Mouse (Mus musculus): ENCODE measurements around the gene Gm42791. TPM values are rescaled to one million over a fixed set of nuclear protein-coding genes. Genes with fewer than 3 reads are reported as not detected.

Gm42791 gene
- polyA plus RNA-seq, 2 experiments: not detected

- no peak overlapping the region for H3K4me3 ChIP-seq (ENCODE audit: insufficient read depth in 1 of 2, low read depth in 2 of 2, low read length in 2 of 2)
- H3K9me3 ChIP-seq (ENCODE audit: control insufficient read depth, low read length): no peaks in the 10 kb centered on the region
- H3K27me3 ChIP-seq (ENCODE audit: control insufficient read depth, insufficient read depth, low read length): no peaks in the 10 kb centered on the region
- H3K9ac ChIP-seq (replicated peaks): no peak overlapping the region
- TF ChIP-seq EP300 (IDR thresholded peaks at IDR 0.05; ENCODE audit: low read depth): no peak
- TF ChIP-seq CTCF (IDR thresholded peaks at IDR 0.05; ENCODE audit: low read depth): peak; percentile 88
- H3K4me2 ChIP-seq (ENCODE audit: low read depth): no peak overlapping the region
- H3K4me1 ChIP-seq (replicated peaks; ENCODE audit: control insufficient read depth in 2 of 2, insufficient read depth in 2 of 2, low read length in 1 of 2): peaks cover 0 to 15% of the 10 kb centered on the region in 2 experiments; a peak in 2 of 4 replicates
- WGBS (ENCODE audit: insufficient replicate concordance): 43% methylated on average over 6 of the region's 6 CpGs
- DNase-seq (ENCODE audit: low read depth in 3 of 3, low spot score in 3 of 3) (no peak), ATAC-seq (ENCODE audit: insufficient read depth) (no peak)
- H3K27ac ChIP-seq: no peak overlapping the region
- no peaks in the 10 kb centered on the region for H3K36me3 ChIP-seq (replicated peaks; ENCODE audit: control insufficient read depth, insufficient read depth, low read depth)
These were observed 42.5 kb downstream of the Gm42791 start for GRCm38 (mm10) chr5:148952419-148952818.

DNA sequence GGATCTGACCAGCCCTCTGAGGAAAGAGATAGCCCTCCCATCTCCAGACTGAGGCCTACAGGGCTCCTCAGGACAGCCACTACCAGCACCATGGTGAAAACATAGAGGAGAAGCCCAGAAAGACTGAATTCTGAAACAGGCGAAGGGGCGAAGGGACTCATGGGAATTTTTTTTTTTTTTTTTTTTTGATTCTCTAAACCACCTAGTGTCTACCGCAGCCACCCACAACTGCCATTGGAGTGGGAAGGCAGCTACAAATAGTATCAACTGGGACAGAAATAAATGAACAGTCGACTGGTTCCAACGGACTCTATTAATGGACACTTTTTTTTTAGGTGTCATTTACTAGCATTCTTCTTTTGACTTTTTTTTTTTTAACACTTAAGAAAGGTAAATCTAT, 43.6 kb downstream of the Gm42791 start:
- 74% methylated on average over 5 of the region's 5 CpGs for WGBS (ENCODE audit: insufficient replicate concordance)
- ATAC-seq (ENCODE audit: insufficient read depth) (no peak), DNase-seq (ENCODE audit: low read depth in 3 of 3, low spot score in 3 of 3) (no peak)
- no peak overlapping the region for H3K27ac ChIP-seq
- H3K27me3 ChIP-seq (ENCODE audit: control insufficient read depth, insufficient read depth, low read length): no peaks in the 10 kb centered on the region
- no peaks in the 10 kb centered on the region for H3K36me3 ChIP-seq (replicated peaks; ENCODE audit: control insufficient read depth, insufficient read depth, low read depth)
- TF ChIP-seq CTCF (IDR thresholded peaks at IDR 0.05; ENCODE audit: low read depth) (no peak), EP300 (IDR thresholded peaks at IDR 0.05; ENCODE audit: low read depth) (no peak)
- H3K4me1 ChIP-seq (replicated peaks; ENCODE audit: control insufficient read depth in 2 of 2, insufficient read depth in 2 of 2, low read length in 1 of 2): peaks cover 0 to 11% of the 10 kb centered on the region in 2 experiments; a peak in 2 of 4 replicates
- no peaks in the 10 kb centered on the region for H3K9me3 ChIP-seq (ENCODE audit: control insufficient read depth, low read length)
- H3K4me2 ChIP-seq (ENCODE audit: low read depth): no peak overlapping the region
- no peak overlapping the region for H3K4me3 ChIP-seq (ENCODE audit: insufficient read depth in 1 of 2, low read depth in 2 of 2, low read length in 2 of 2)
- no peak overlapping the region for H3K9ac ChIP-seq (replicated peaks)

DNA sequence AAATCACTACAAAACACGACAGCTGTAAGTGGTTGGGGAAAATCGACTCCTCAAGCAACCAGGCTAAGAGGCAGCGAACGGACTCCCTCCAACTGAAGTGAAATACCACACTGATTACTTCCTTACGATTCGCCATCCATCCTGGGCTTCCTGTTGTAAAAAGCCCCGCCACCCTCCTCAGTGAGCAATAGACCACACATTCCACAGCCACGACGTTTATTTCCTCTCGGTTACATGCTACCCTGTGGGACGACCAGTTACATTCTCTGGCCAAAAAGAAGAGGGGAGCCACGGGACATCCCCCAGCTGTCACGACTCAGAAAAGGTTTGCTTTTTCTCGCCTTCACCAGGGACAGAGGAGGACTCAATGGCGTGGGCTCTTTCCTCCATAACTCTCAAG, 44.9 kb downstream of the Gm42791 start:
- H3K27me3 ChIP-seq (ENCODE audit: control insufficient read depth, insufficient read depth, low read length): no peaks in the 10 kb centered on the region
- TF ChIP-seq EP300 (IDR thresholded peaks at IDR 0.05; ENCODE audit: low read depth) (no peak), CTCF (IDR thresholded peaks at IDR 0.05; ENCODE audit: low read depth) (no peak)
- no peak overlapping the region for H3K4me3 ChIP-seq (ENCODE audit: insufficient read depth in 1 of 2, low read depth in 2 of 2, low read length in 2 of 2)
- H3K36me3 ChIP-seq (replicated peaks; ENCODE audit: control insufficient read depth, insufficient read depth, low read depth): no peaks in the 10 kb centered on the region
- peaks cover 0 to 8% of the 10 kb centered on the region in 2 experiments; a peak in 2 of 4 replicates for H3K4me1 ChIP-seq (replicated peaks; ENCODE audit: control insufficient read depth in 2 of 2, insufficient read depth in 2 of 2, low read length in 1 of 2)
- DNase-seq (ENCODE audit: low read depth in 3 of 3, low spot score in 3 of 3) (no peak), ATAC-seq (ENCODE audit: insufficient read depth) (no peak)
- 26% methylated on average over 15 of the region's 15 CpGs for whole genome bisulfite sequencing (ENCODE audit: insufficient replicate concordance)
- H3K4me2 ChIP-seq (ENCODE audit: low read depth): no peak overlapping the region
- no peak overlapping the region for H3K9ac ChIP-seq (replicated peaks)
- no peak overlapping the region for H3K27ac ChIP-seq
- no peaks in the 10 kb centered on the region for H3K9me3 ChIP-seq (ENCODE audit: control insufficient read depth, low read length)

- 77% methylated on average over 9 of the region's 9 CpGs for WGBS (ENCODE audit: insufficient replicate concordance)
- Histone ChIP-seq H3K4me2 (ENCODE audit: low read depth) (no peak overlapping the region), H3K4me3 (ENCODE audit: insufficient read depth in 1 of 2, low read depth in 2 of 2, low read length in 2 of 2) (no peak overlapping the region), H3K4me1 (replicated peaks; ENCODE audit: control insufficient read depth in 2 of 2, insufficient read depth in 2 of 2, low read length in 1 of 2) (peaks cover 4 to 7% of the 10 kb centered on the region in 2 experiments), H3K27me3 (ENCODE audit: control insufficient read depth, insufficient read depth, low read length) (no peaks in the 10 kb centered on the region), H3K9me3 (ENCODE audit: control insufficient read depth, low read length) (no peaks in the 10 kb centered on the region), H3K9ac (replicated peaks) (no peak overlapping the region), H3K27ac (no peak overlapping the region), H3K36me3 (replicated peaks; ENCODE audit: control insufficient read depth, insufficient read depth, low read depth) (no peaks in the 10 kb centered on the region)
- no peak for DNase-seq (ENCODE audit: low read depth in 3 of 3, low spot score in 3 of 3)
- no peak for ATAC-seq (ENCODE audit: insufficient read depth)
- TF ChIP-seq EP300 (IDR thresholded peaks at IDR 0.05; ENCODE audit: low read depth) (no peak), CTCF (IDR thresholded peaks at IDR 0.05; ENCODE audit: low read depth) (no peak)
These were observed 46.4 kb downstream of the Gm42791 start for GRCm38 (mm10) chr5:148948577-148948976.

- no peak overlapping the region for H3K27ac ChIP-seq
- H3K9me3 ChIP-seq (ENCODE audit: control insufficient read depth, low read length): no peaks in the 10 kb centered on the region
- WGBS (ENCODE audit: insufficient replicate concordance): 57% methylated on average over 4 of the region's 4 CpGs
- no peak overlapping the region for H3K4me2 ChIP-seq (ENCODE audit: low read depth)
- peaks cover 5 to 8% of the 10 kb centered on the region in 2 experiments for H3K4me1 ChIP-seq (replicated peaks; ENCODE audit: control insufficient read depth in 2 of 2, insufficient read depth in 2 of 2, low read length in 1 of 2)
- no peaks in the 10 kb centered on the region for H3K27me3 ChIP-seq (ENCODE audit: control insufficient read depth, insufficient read depth, low read length)
- no peak for DNase-seq (ENCODE audit: low read depth in 3 of 3, low spot score in 3 of 3)
- no peak for ATAC-seq (ENCODE audit: insufficient read depth)
- TF ChIP-seq CTCF (IDR thresholded peaks at IDR 0.05; ENCODE audit: low read depth): peak; percentile 60
- no peak for TF ChIP-seq EP300 (IDR thresholded peaks at IDR 0.05; ENCODE audit: low read depth)
- no peak overlapping the region for H3K9ac ChIP-seq (replicated peaks)
- no peak overlapping the region for H3K4me3 ChIP-seq (ENCODE audit: insufficient read depth in 1 of 2, low read depth in 2 of 2, low read length in 2 of 2)
- no peaks in the 10 kb centered on the region for H3K36me3 ChIP-seq (replicated peaks; ENCODE audit: control insufficient read depth, insufficient read depth, low read depth)
These were observed 47.5 kb downstream of the Gm42791 start for GRCm38 (mm10) chr5:148947412-148947811.
